Mouse (Mus musculus) E14TG2a.4 (cell line): ENCODE results near the gene Gm21985.

Experiments used
- CTCF ChIP-seq: conservative IDR thresholded peaks from 2 replicates; pipeline ENCODE4 v1.5.1; 2014; ENCODE audit warnings: low read length
- NANOG ChIP-seq: IDR thresholded peaks from 2 replicates; pipeline ENCODE4 v1.6.1; 2014; ENCODE audit warnings: borderline replicate concordance, low read length, mixed read lengths
- POU5F1 ChIP-seq: IDR thresholded peaks from 2 replicates; pipeline ENCODE4 v1.6.1; 2014; ENCODE audit warnings: low read length, borderline replicate concordance

- TF ChIP-seq CTCF: no peak
- TF ChIP-seq POU5F1: no peak
- no peak for TF ChIP-seq NANOG
Measured at GRCm38 (mm10) chr2:112433359-112433758, 167.2 kb downstream of the Gm21985 start.
